Mouse (Mus musculus) cerebellum, adult (tissue): Measurements from ENCODE around the gene Slc25a45.
A peak's percentile ranks its signal among the peaks of the same experiment; 100 is the strongest.

Experiments used
- ATAC-seq: cut with Nextera tagmentation; 2 replicates; pipeline ENCODE4 v1.9.2; 2017; ENCODE audit warnings: mild to moderate bottlenecking, moderate library complexity, mixed read lengths; ENCODE audit not compliant: insufficient number of reproducible peaks, low FRiP score, low TSS enrichment

The Slc25a45 gene

GRCm38 (mm10) chr19:5840086-5840889 is 37.3 kb upstream of the Slc25a45 start:
- ATAC-seq, result no peak

- ATAC-seq, result no peak
Measured at GRCm38 (mm10) chr19:5840890-5841388, 36.7 kb upstream of the Slc25a45 start.

GRCm38 (mm10) chr19:5841389-5841946 is 36.1 kb upstream of the Slc25a45 start:
- ATAC-seq, result no peak

- ATAC-seq, result no peak
Measured at GRCm38 (mm10) chr19:5841999-5842784, 35.4 kb upstream of the Slc25a45 start.

GRCm38 (mm10) chr19:5842785-5843730 is 34.5 kb upstream of the Slc25a45 start:
- no peak for ATAC-seq

GRCm38 (mm10) chr19:5843781-5844691 is 33.6 kb upstream of the Slc25a45 start:
- no peak for ATAC-seq

- no peak for ATAC-seq
Measured at GRCm38 (mm10) chr19:5844831-5845318, 32.7 kb upstream of the Slc25a45 start.

GRCm38 (mm10) chr19:5845319-5846135 is 32.1 kb upstream of the Slc25a45 start:
- no peak for ATAC-seq

- 0 out of 2 replicates have a peak, but pooled peaks have one; percentile 1 for ATAC-seq
Measured at GRCm38 (mm10) chr19:5846154-5846553, 31.5 kb upstream of the Slc25a45 start.

GRCm38 (mm10) chr19:5846557-5847305 is 30.9 kb upstream of the Slc25a45 start:
- ATAC-seq, result peak; percentile 69

- ATAC-seq, result no peak
Measured at GRCm38 (mm10) chr19:5847306-5847796, 30.3 kb upstream of the Slc25a45 start.

GRCm38 (mm10) chr19:5848032-5848825 is 29.4 kb upstream of the Slc25a45 start:
- no peak for ATAC-seq

GRCm38 (mm10) chr19:5848826-5849672 is 28.6 kb upstream of the Slc25a45 start:
- ATAC-seq, result peak; percentile 1; the same call in 1 of the 2 replicates

GRCm38 (mm10) chr19:5849843-5850527 is 27.6 kb upstream of the Slc25a45 start:
- ATAC-seq, result no peak; the same call in 1 of the 2 replicates

GRCm38 (mm10) chr19:5850860-5851259 is 26.7 kb upstream of the Slc25a45 start:
- no peak for ATAC-seq
